Comparison of ENCODE assay signal across 8 mouse cellular contexts in the genomic region with DNA sequence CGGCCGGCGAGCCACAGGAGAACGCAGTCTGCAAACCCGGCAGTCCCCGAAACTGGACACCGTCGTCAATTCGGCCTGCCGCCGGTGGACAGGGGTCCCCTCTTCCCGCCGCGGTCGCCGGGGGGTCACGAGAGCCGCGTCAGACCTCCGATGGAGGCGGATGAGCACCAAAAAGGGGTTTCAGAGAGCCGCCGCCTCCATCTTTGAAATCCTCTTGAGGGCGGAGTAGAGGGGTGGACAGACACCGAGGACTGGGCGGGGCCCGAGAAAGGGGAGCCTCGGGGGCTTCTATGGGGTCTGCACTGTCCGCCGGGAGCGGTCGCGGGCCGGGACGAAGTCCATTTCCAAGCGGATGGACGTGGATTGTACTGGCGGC. TPM values are rescaled to one million over a fixed set of nuclear protein-coding genes. Genes with fewer than 3 reads are reported as not detected.
DNase-seq lines count a peak whose midpoint lies in the region; ATAC-seq and TF ChIP-seq lines count a peak whose summit lies in the region.

No protein-coding gene starts in this region.

- no peak for ATAC-seq in forebrain, embryonic 11.5 days (replicated peaks; ENCODE audit: low FRiP score)
- peak; percentile 39 for ATAC-seq in liver, embryonic 12.5 days

- WGBS in heart, adult 2 months: under 1% methylated on average over 37 of the region's 38 CpGs
- WGBS in forebrain, embryonic 11.5 days: 0% methylated on average over 37 of the region's 38 CpGs
- WGBS in liver, embryonic 12.5 days (ENCODE audit: insufficient replicate concordance): under 1% methylated on average over 38 of the region's 38 CpGs

- peaks cover 72% of the 10 kb centered on the region for H3K79me3 ChIP-seq in C2C12 (ENCODE audit: low read depth)

- no peak for TF ChIP-seq POLR2A in heart, adult 2 months (IDR thresholded peaks at IDR 0.05; ENCODE audit: insufficient read depth, low read depth, low read length)

- H3K4me2 ChIP-seq in forebrain, embryonic 11.5 days (ENCODE audit: low read depth, low read length, severe bottlenecking): peak overlapping the region; percentile 95
- H3K4me2 ChIP-seq in liver, embryonic 12.5 days: peak overlapping the region; percentile 95

- peaks cover 3% of the 10 kb centered on the region for H3K4me1 ChIP-seq in heart, adult 2 months (ENCODE audit: control insufficient read depth, insufficient read depth, low read length)
- peaks cover 16% of the 10 kb centered on the region; the same call in 1 of the 2 replicates for H3K4me1 ChIP-seq in forebrain, embryonic 11.5 days (replicated peaks; ENCODE audit: control insufficient read depth, insufficient read depth, low read length)
- H3K4me1 ChIP-seq in liver, embryonic 12.5 days: peaks cover 64% of the 10 kb centered on the region

- no peaks in the 10 kb centered on the region for H3K27me3 ChIP-seq in heart, adult 2 months (ENCODE audit: control insufficient read depth, insufficient read depth, low read length)
- H3K27me3 ChIP-seq in C2C12 (ENCODE audit: control insufficient read depth, insufficient read depth, insufficient read length): no peaks in the 10 kb centered on the region
- H3K27me3 ChIP-seq in forebrain, embryonic 11.5 days (ENCODE audit: control insufficient read depth, insufficient read depth, low read length): no peaks in the 10 kb centered on the region
- no peaks in the 10 kb centered on the region for H3K27me3 ChIP-seq in liver, embryonic 12.5 days (replicated peaks)

- peak overlapping the region; percentile 96 for H3K9ac ChIP-seq in heart, adult 2 months (ENCODE audit: low read depth, low read length)
- peak overlapping the region; percentile 100 for H3K9ac ChIP-seq in forebrain, embryonic 11.5 days (ENCODE audit: low read length)
- peak overlapping the region; percentile 99 for H3K9ac ChIP-seq in liver, embryonic 12.5 days

- intact Hi-C loops in heart, adult 2 months (cut with DNase I): loop anchor here (2.0 to 10.0 kb wide), 3 partner anchors 16 to 486 kb away; a partner anchor contains a TSS
- intact Hi-C loops in heart, postnatal 10 days (cut with DNase I): loop anchor here (5.0 to 10.0 kb wide), 2 partner anchors 87 to 1794 kb away; a partner anchor contains a TSS

- no peak for TF ChIP-seq CTCF in heart, adult 2 months (IDR thresholded peaks at IDR 0.05)
- no peak for TF ChIP-seq CTCF in C2C12 (IDR thresholded peaks at IDR 0.05; ENCODE audit: control insufficient read depth, insufficient read depth, insufficient read length)

- H3K79me2 ChIP-seq in heart, adult 2 months (replicated peaks; ENCODE audit: control insufficient read depth, insufficient read depth, low read length): peaks cover 2% of the 10 kb centered on the region
- H3K79me2 ChIP-seq in C2C12 (ENCODE audit: control insufficient read depth, insufficient read depth): peaks cover 95% of the 10 kb centered on the region

- DNase-seq in heart, adult 2 months: no peak
- DNase-seq in heart, postnatal 10 days: no peak
- DNase-seq in forebrain, embryonic 11.5 days (ENCODE audit: low spot score): no peak
- DNase-seq in ovary, postnatal 14 days (ENCODE audit: low spot score): no peak
- DNase-seq in c-Kit-positive CD71-positive TER-119-positive erythroid progenitor cells, embryonic 14.5 days (ENCODE audit: low spot score): no peak
- DNase-seq in left cerebral cortex, adult 11 months (ENCODE audit: low spot score): no peak

- no peak for TF ChIP-seq EP300 in heart, adult 2 months (IDR thresholded peaks at IDR 0.05; ENCODE audit: insufficient read depth, low read depth, low read length)

- peak overlapping the region; percentile 96 for H3ac ChIP-seq in C2C12 (ENCODE audit: control insufficient read depth, insufficient read length, low read depth)

- peak overlapping the region; percentile 72 for H3K4me3 ChIP-seq in heart, adult 2 months
- H3K4me3 ChIP-seq in C2C12 (ENCODE audit: insufficient read depth, poor library complexity, severe bottlenecking): peak overlapping the region; percentile 86
- peak overlapping the region; percentile 100 for H3K4me3 ChIP-seq in forebrain, embryonic 11.5 days (ENCODE audit: low read depth, low read length)
- peak overlapping the region; percentile 100 for H3K4me3 ChIP-seq in liver, embryonic 12.5 days

- H3K27ac ChIP-seq in heart, adult 2 months: peak overlapping the region; percentile 80
- peak overlapping the region; percentile 100 for H3K27ac ChIP-seq in forebrain, embryonic 11.5 days (ENCODE audit: low read depth, low read length)
- peak overlapping the region; percentile 99 for H3K27ac ChIP-seq in liver, embryonic 12.5 days

- H3K9me3 ChIP-seq in forebrain, embryonic 11.5 days (ENCODE audit: control insufficient read depth, low read length): no peaks in the 10 kb centered on the region
- no peaks in the 10 kb centered on the region for H3K9me3 ChIP-seq in liver, embryonic 12.5 days (replicated peaks)

- peaks cover 18% of the 10 kb centered on the region for H3K36me3 ChIP-seq in heart, adult 2 months (ENCODE audit: control insufficient read depth, insufficient read depth, low read length)
- peaks cover 52% of the 10 kb centered on the region for H3K36me3 ChIP-seq in C2C12 (ENCODE audit: control insufficient read depth, insufficient read depth)
- H3K36me3 ChIP-seq in forebrain, embryonic 11.5 days (ENCODE audit: control insufficient read depth, insufficient read depth, low read length): peaks cover 25% of the 10 kb centered on the region
- H3K36me3 ChIP-seq in liver, embryonic 12.5 days: peaks cover 52% of the 10 kb centered on the region

TF ChIP-seq in C2C12, 6 proteins besides CTCF, POLR2A, EP300 and RAD21:
- TF ChIP-seq FOSL1 (IDR thresholded peaks at IDR 0.05; ENCODE audit: insufficient read depth, low read length, poor library complexity, severe bottlenecking): no peak
- no peak for TF ChIP-seq MYOD1 (IDR thresholded peaks at IDR 0.05; ENCODE audit: control insufficient read depth, insufficient read length, low read depth)
- TF ChIP-seq USF1 (IDR thresholded peaks at IDR 0.05; ENCODE audit: low read depth): no peak
- no peak for TF ChIP-seq MYOG (IDR thresholded peaks at IDR 0.05; ENCODE audit: control insufficient read depth, extremely low read depth, insufficient read length)
- no peak for TF ChIP-seq CEBPB (IDR thresholded peaks at IDR 0.05; ENCODE audit: low read depth)
- no peak for TF ChIP-seq MAX (IDR thresholded peaks at IDR 0.05)
TF ChIP-seq in C2C12: peak in this region for 0.

RNA-seq across cellular contexts. Expression of a gene that starts 0.5 kb away (rescaled TPM):
- 1 to 10 TPM; 4.0 to 7.5 TPM for total RNA-seq in heart, adult 2 months (2021)
- polyA plus RNA-seq in heart, adult 2 months (2012; rRNA removed): 12.2 and 21.3 TPM in 2 replicates
- total RNA-seq in heart, postnatal 10 days (2021): 1 to 10 TPM; 4.1 to 4.5 TPM
- polyA plus RNA-seq in C2C12 (2012; fragmentation: generic; extraction: Trizol): 5.2 TPM
- 7.2 and 8.2 TPM in 2 replicates for polyA plus RNA-seq in forebrain, embryonic 11.5 days (2014; fragmentation: Nextera tagmentation; extraction: Ambion mirVana)
- polyA plus RNA-seq in liver, embryonic 12.5 days (2016; fragmentation: Nextera tagmentation; extraction: Ambion mirVana): 3.1 and 4.3 TPM in 2 replicates

RNA-seq across cellular contexts. Expression of a gene that starts 3.6 kb away (rescaled TPM):
- 10 to 100 TPM; 67.6 to 71.1 TPM for total RNA-seq in heart, adult 2 months (2021)
- 78.9 and 118 TPM in 2 replicates for polyA plus RNA-seq in heart, adult 2 months (2012; rRNA removed)
- 100 to 1,000 TPM; 113 to 119 TPM for total RNA-seq in heart, postnatal 10 days (2021)
- polyA plus RNA-seq in C2C12 (2012; fragmentation: generic; extraction: Trizol): 127 TPM
- polyA plus RNA-seq in forebrain, embryonic 11.5 days (2014; fragmentation: Nextera tagmentation; extraction: Ambion mirVana): 152 and 163 TPM in 2 replicates
- 59.9 and 66.1 TPM in 2 replicates for polyA plus RNA-seq in liver, embryonic 12.5 days (2016; fragmentation: Nextera tagmentation; extraction: Ambion mirVana)

RNA-seq across cellular contexts. Expression of a gene that starts 24.2 kb away (rescaled TPM):
- total RNA-seq in heart, adult 2 months (2021): 1 to 10 TPM; 2.1 to 2.3 TPM
- 2.3 and 7.6 TPM in 2 replicates for polyA plus RNA-seq in heart, adult 2 months (2012; rRNA removed)
- total RNA-seq in heart, postnatal 10 days (2021): 1 to 10 TPM in 1 of 2 experiments, under 1 TPM in 1; 0.98 to 1.1 TPM
- not detected for polyA plus RNA-seq in C2C12 (2012; fragmentation: generic; extraction: Trizol)
- polyA plus RNA-seq in forebrain, embryonic 11.5 days (2014; fragmentation: Nextera tagmentation; extraction: Ambion mirVana): 0.15 TPM in 1 of 2 replicates, not detected in the other
- 0.30 and 0.35 TPM in 2 replicates for polyA plus RNA-seq in liver, embryonic 12.5 days (2016; fragmentation: Nextera tagmentation; extraction: Ambion mirVana)

RNA-seq across cellular contexts. Expression of a gene that starts 26.7 kb away (rescaled TPM):
- under 1 TPM; 0.20 to 0.29 TPM for total RNA-seq in heart, adult 2 months (2021)
- polyA plus RNA-seq in heart, adult 2 months (2012; rRNA removed): 0.79 and 3.2 TPM in 2 replicates
- under 1 TPM in 1 of 2 experiments, not detected in 1; 0.31 TPM for total RNA-seq in heart, postnatal 10 days (2021)
- not detected for polyA plus RNA-seq in C2C12 (2012; fragmentation: generic; extraction: Trizol)
- polyA plus RNA-seq in forebrain, embryonic 11.5 days (2014; fragmentation: Nextera tagmentation; extraction: Ambion mirVana): 0.17 and 0.25 TPM in 2 replicates
- polyA plus RNA-seq in liver, embryonic 12.5 days (2016; fragmentation: Nextera tagmentation; extraction: Ambion mirVana): 0.37 and 0.56 TPM in 2 replicates

RNA-seq across cellular contexts. Expression of a gene that starts 34.0 kb away (rescaled TPM):
- total RNA-seq in heart, adult 2 months (2021): 1 to 10 TPM; 1.6 to 2.2 TPM
- polyA plus RNA-seq in heart, adult 2 months (2012; rRNA removed): 8.9 and 19.1 TPM in 2 replicates
- under 1 TPM; 0.72 to 0.89 TPM for total RNA-seq in heart, postnatal 10 days (2021)
- not detected for polyA plus RNA-seq in C2C12 (2012; fragmentation: generic; extraction: Trizol)
- polyA plus RNA-seq in forebrain, embryonic 11.5 days (2014; fragmentation: Nextera tagmentation; extraction: Ambion mirVana): 0.15 and 0.87 TPM in 2 replicates
- polyA plus RNA-seq in liver, embryonic 12.5 days (2016; fragmentation: Nextera tagmentation; extraction: Ambion mirVana): 0.21 and 0.45 TPM in 2 replicates
